Mouse (Mus musculus): ENCODE results near the gene Borcs8. TPM values are rescaled to one million over a fixed set of nuclear protein-coding genes. Genes with fewer than 3 reads are reported as not detected.

The Borcs8 gene
- polyA plus RNA-seq, 1 experiment from 2014 or later, result 49.6 TPM

DNA sequence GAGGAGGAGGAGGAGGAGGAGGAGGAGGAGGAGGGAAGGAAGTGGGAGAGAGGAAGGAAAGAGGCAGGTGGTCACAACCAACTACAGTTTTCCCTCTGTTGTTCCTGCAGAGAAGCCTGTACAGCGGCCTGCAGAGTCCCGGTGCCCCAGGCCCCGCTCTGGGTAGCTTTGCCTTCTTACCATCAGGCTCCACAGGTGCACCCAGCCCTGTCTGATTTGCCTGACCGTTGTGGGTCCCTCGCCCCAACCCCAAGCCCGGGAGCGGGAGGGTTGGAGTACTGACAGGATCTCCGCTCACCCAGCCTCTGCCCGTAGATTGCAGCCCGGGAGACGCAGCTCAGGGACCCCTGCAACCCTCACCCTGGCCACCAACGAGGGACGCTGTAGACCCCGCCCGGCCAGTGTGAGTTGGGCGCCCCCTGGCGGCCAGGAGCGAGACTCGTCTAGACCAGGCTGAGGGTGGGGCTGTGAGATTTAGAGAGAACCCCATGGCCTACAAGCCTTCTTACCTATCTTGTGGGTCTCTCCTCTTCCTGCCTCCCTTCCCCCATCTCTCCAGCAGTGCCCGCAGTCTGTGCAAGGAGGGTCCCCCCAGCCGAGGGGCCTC lies 27.3 kb downstream of the Borcs8 start:
- H3K27ac ChIP-seq (ENCODE audit: low read depth, low read length), result no peak overlapping the region
- no peaks in the 10 kb centered on the region for H3K36me3 ChIP-seq (ENCODE audit: control insufficient read depth, insufficient read depth, low read length)
- no peaks in the 10 kb centered on the region for H3K4me1 ChIP-seq (ENCODE audit: control insufficient read depth, insufficient read depth, low read length)
- ATAC-seq (ENCODE audit: low FRiP score, low TSS enrichment), result peak; percentile 91
- WGBS, result 2% methylated on average over 21 of the region's 21 CpGs
- peak overlapping the region; percentile 16; the same call in 1 of the 2 replicates for H3K4me3 ChIP-seq (ENCODE audit: low read length)
- H3K4me2 ChIP-seq (replicated peaks; ENCODE audit: low read depth, low read length), result peak overlapping the region; percentile 41
- H3K9ac ChIP-seq (ENCODE audit: low read depth, low read length), result 0 out of 2 replicates have a peak overlapping the region, but pooled peaks have one; percentile 8
- no peaks in the 10 kb centered on the region for H3K9me3 ChIP-seq (ENCODE audit: control insufficient read depth, low read length)
- no peaks in the 10 kb centered on the region; the same call in 1 of the 2 replicates for H3K27me3 ChIP-seq (ENCODE audit: control insufficient read depth, insufficient read depth, low read length)

DNA sequence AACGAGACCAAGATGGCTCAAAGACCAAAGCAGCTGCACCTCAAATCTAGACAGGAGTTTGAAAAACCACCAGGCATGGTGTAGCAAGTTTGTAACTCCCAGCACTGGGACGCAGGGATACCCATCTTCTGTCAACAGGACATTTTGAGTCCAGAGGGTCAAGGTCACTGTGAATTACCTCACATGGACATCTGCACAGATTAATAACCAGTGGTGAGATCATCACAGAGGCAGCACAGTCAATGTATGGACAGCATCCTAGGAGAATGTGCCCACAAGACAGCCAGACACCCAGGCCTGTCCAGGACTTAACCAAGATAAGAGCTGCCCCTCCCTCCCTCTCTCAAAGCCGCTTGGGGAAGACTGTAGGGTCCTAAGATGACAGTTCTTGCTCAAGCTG lies 30.8 kb downstream of the Borcs8 start:
- H3K36me3 ChIP-seq (ENCODE audit: control insufficient read depth, insufficient read depth, low read length), result 0 out of 2 replicates have a peak, but pooled peaks cover 3% of the 10 kb centered on the region
- H3K9me3 ChIP-seq (ENCODE audit: control insufficient read depth, low read length), result no peaks in the 10 kb centered on the region
- no peak overlapping the region for H3K27ac ChIP-seq (ENCODE audit: low read depth, low read length)
- ATAC-seq (ENCODE audit: low FRiP score, low TSS enrichment), result no peak
- H3K4me1 ChIP-seq (ENCODE audit: control insufficient read depth, insufficient read depth, low read length), result peaks cover 6% of the 10 kb centered on the region; the same call in 1 of the 2 replicates
- H3K4me3 ChIP-seq (ENCODE audit: low read length), result no peak overlapping the region
- no peak overlapping the region for H3K9ac ChIP-seq (ENCODE audit: low read depth, low read length)
- WGBS, result 82% methylated on average over 3 of the region's 3 CpGs
- no peaks in the 10 kb centered on the region; the same call in 1 of the 2 replicates for H3K27me3 ChIP-seq (ENCODE audit: control insufficient read depth, insufficient read depth, low read length)
- H3K4me2 ChIP-seq (replicated peaks; ENCODE audit: low read depth, low read length), result no peak overlapping the region

DNA sequence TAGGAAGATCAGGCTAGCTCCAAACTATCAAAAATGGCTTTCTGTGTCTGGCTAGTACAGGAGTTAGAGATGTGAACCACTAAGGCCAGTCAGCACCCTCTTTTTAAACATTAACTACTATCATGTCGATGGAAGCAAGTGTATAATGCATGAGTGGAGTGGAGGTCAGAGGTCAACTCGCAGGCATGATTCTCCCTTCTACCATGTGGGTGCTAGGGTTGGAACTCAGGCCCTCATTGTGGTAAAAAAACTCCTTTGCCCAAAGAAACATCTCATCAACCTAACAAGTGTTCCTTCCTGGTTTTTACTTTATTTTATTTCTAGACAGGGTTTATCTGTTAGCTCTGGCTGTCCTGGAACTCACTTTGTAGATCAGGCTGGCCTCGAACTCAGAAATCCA lies 31.4 kb downstream of the Borcs8 start:
- Histone ChIP-seq H3K4me1 (ENCODE audit: control insufficient read depth, insufficient read depth, low read length) (peaks cover 6% of the 10 kb centered on the region; the same call in 1 of the 2 replicates), H3K4me3 (ENCODE audit: low read length) (no peak overlapping the region), H3K9me3 (ENCODE audit: control insufficient read depth, low read length) (no peaks in the 10 kb centered on the region), H3K4me2 (replicated peaks; ENCODE audit: low read depth, low read length) (no peak overlapping the region), H3K27ac (ENCODE audit: low read depth, low read length) (no peak overlapping the region), H3K9ac (ENCODE audit: low read depth, low read length) (no peak overlapping the region), H3K36me3 (ENCODE audit: control insufficient read depth, insufficient read depth, low read length) (peaks cover 3% of the 10 kb centered on the region; the same call in 1 of the 2 replicates), H3K27me3 (ENCODE audit: control insufficient read depth, insufficient read depth, low read length) (no peaks in the 10 kb centered on the region; the same call in 1 of the 2 replicates)
- 70% methylated on average over 3 of the region's 3 CpGs for WGBS
- ATAC-seq (ENCODE audit: low FRiP score, low TSS enrichment), result no peak

DNA sequence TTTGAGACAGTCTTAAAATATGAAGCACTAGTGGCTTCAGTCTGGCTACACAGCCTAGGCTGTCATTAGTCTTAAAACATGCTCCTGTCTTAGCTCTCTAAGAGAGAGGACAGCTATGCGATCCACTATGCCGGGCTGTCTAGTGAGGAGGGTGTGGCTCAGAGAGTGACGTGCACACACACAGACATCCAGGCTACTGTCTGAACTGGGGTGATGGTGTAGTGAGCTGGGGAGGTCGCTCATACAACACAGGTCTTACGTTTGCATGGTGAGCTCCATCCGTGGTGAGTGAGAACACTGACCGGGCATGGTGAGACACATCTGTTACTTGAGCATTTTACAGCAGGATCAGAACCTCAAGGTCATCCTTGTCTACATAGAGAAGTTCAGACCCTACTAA lies 31.9 kb downstream of the Borcs8 start:
- no peak overlapping the region for H3K27ac ChIP-seq (ENCODE audit: low read depth, low read length)
- 79% methylated on average over 7 of the region's 7 CpGs for WGBS

DNA sequence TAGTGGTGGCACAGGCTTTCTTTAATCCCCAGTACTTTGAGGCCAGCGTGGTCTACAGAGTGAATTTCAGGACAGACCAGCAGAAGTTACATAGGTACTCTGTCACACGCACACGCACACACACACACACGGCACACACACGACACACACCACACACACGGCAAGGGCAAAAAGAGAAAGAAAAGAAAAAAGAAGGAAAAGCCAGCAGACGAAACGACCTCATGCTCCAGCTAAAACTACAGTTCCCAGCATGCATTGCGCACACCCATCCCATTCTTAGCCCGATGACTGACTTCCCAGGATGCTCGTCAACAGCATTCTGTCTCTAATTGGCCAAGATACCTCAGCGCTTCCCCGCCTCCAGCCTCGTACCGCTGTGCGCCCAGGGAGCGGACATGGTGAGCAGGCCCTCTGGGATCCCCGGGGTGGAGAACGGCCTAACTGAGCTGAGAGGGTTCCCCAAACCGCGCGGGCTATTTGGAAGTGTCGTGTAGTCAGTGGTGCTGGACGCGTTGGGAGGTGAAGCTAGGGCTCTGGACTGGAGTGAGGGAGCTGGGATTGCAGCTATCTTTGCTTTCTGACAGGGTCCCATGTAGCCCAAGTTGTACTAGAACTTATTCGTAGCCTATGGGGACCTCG lies 32.9 kb downstream of the Borcs8 start, which contains the start of gene Tmem161a:
Gene Tmem161a (plus strand): TSS at position 314 of the 639 bp plus-strand sequence.
- peak within 1 kb of the TSS; percentile 67 for H3K4me3 ChIP-seq (ENCODE audit: low read length)
- H3K27me3 ChIP-seq (ENCODE audit: control insufficient read depth, insufficient read depth, low read length), result no peaks in the 10 kb centered on the region; the same call in 1 of the 2 replicates
- 2% methylated on average over 27 of the region's 27 CpGs for WGBS
- peaks cover 8% of the 10 kb centered on the region; the same call in 1 of the 2 replicates for H3K36me3 ChIP-seq (ENCODE audit: control insufficient read depth, insufficient read depth, low read length)
- H3K4me2 ChIP-seq (replicated peaks; ENCODE audit: low read depth, low read length), result peak within 1 kb of the TSS; percentile 50
- H3K4me1 ChIP-seq (ENCODE audit: control insufficient read depth, insufficient read depth, low read length), result peaks cover 6% of the 10 kb centered on the region; the same call in 1 of the 2 replicates
- H3K27ac ChIP-seq (ENCODE audit: low read depth, low read length), result 0 out of 2 replicates have a peak within 1 kb of the TSS, but pooled peaks have one; percentile 1
- H3K9me3 ChIP-seq (ENCODE audit: control insufficient read depth, low read length), result no peaks in the 10 kb centered on the region
- peak; percentile 97 for ATAC-seq (ENCODE audit: low FRiP score, low TSS enrichment)
- H3K9ac ChIP-seq (ENCODE audit: low read depth, low read length), result peak within 1 kb of the TSS; percentile 80

More for the DNA sequence above, 31.9 kb downstream of the Borcs8 start:
- no peak overlapping the region for H3K9ac ChIP-seq (ENCODE audit: low read depth, low read length)
- H3K36me3 ChIP-seq (ENCODE audit: control insufficient read depth, insufficient read depth, low read length), result peaks cover 3% of the 10 kb centered on the region; the same call in 1 of the 2 replicates
- no peaks in the 10 kb centered on the region for H3K9me3 ChIP-seq (ENCODE audit: control insufficient read depth, low read length)
- no peak for ATAC-seq (ENCODE audit: low FRiP score, low TSS enrichment)
- no peaks in the 10 kb centered on the region; the same call in 1 of the 2 replicates for H3K27me3 ChIP-seq (ENCODE audit: control insufficient read depth, insufficient read depth, low read length)
- H3K4me3 ChIP-seq (ENCODE audit: low read length), result no peak overlapping the region
- H3K4me2 ChIP-seq (replicated peaks; ENCODE audit: low read depth, low read length), result no peak overlapping the region
- peaks cover 6% of the 10 kb centered on the region; the same call in 1 of the 2 replicates for H3K4me1 ChIP-seq (ENCODE audit: control insufficient read depth, insufficient read depth, low read length)

DNA sequence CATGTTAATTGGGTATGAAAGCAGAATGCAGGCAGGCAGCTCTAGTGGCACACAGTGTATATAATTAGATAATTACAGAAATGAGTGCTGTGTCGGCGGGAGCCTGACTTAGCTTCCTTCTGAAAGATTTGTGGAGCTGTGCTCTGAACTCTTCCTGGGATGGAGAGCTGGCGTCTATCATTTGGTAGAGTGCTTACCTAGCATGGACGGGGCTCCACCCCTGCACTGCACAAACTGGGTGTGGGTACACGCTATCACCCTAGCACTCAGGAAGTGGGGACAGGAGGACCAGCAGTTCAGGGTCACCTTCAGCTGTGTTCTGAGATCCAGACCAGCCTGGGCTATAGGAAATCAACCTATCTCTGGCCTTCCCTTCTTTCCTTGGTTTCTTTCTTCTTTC lies 34.0 kb downstream of the Borcs8 start:
- Histone ChIP-seq H3K27ac (ENCODE audit: low read depth, low read length) (no peak overlapping the region), H3K36me3 (ENCODE audit: control insufficient read depth, insufficient read depth, low read length) (peaks cover 16% of the 10 kb centered on the region; the same call in 1 of the 2 replicates), H3K27me3 (ENCODE audit: control insufficient read depth, insufficient read depth, low read length) (no peaks in the 10 kb centered on the region), H3K4me1 (ENCODE audit: control insufficient read depth, insufficient read depth, low read length) (peaks cover 6% of the 10 kb centered on the region; the same call in 1 of the 2 replicates), H3K4me2 (replicated peaks; ENCODE audit: low read depth, low read length) (peak overlapping the region; percentile 50; the same call in 1 of the 2 replicates), H3K9ac (ENCODE audit: low read depth, low read length) (no peak overlapping the region), H3K9me3 (ENCODE audit: control insufficient read depth, low read length) (no peaks in the 10 kb centered on the region), H3K4me3 (ENCODE audit: low read length) (no peak overlapping the region; the same call in 1 of the 2 replicates)
- ATAC-seq (ENCODE audit: low FRiP score, low TSS enrichment), result no peak
- WGBS, result 80% methylated on average over 5 of the region's 5 CpGs

DNA sequence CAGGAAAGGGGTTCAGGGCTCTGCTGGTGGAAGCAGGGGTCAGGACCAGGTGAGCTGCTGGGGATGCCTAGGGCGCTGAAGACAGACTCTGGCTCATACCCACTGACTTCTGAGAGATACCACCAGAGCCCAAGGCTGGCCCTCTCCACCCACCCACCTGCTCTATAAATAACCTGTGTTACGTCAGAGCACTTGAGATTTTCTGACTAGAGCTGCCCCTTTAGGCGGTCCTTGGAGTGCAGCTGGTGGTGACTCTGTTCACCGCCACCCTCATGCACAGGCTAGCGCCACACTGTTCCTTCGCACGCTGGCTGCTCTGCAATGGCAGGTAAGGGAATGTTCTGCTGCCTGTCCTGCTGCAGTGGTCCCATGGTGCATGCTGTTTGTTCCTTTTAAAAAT lies 34.8 kb downstream of the Borcs8 start:
- Histone ChIP-seq H3K4me1 (ENCODE audit: control insufficient read depth, insufficient read depth, low read length) (peaks cover 6% of the 10 kb centered on the region; the same call in 1 of the 2 replicates), H3K4me3 (ENCODE audit: low read length) (no peak overlapping the region), H3K9me3 (ENCODE audit: control insufficient read depth, low read length) (no peaks in the 10 kb centered on the region), H3K36me3 (ENCODE audit: control insufficient read depth, insufficient read depth, low read length) (peaks cover 21% of the 10 kb centered on the region), H3K27me3 (ENCODE audit: control insufficient read depth, insufficient read depth, low read length) (no peaks in the 10 kb centered on the region), H3K27ac (ENCODE audit: low read depth, low read length) (no peak overlapping the region), H3K9ac (ENCODE audit: low read depth, low read length) (no peak overlapping the region), H3K4me2 (replicated peaks; ENCODE audit: low read depth, low read length) (no peak overlapping the region)
- WGBS, result 88% methylated on average over 7 of the region's 7 CpGs
- no peak for ATAC-seq (ENCODE audit: low FRiP score, low TSS enrichment)

DNA sequence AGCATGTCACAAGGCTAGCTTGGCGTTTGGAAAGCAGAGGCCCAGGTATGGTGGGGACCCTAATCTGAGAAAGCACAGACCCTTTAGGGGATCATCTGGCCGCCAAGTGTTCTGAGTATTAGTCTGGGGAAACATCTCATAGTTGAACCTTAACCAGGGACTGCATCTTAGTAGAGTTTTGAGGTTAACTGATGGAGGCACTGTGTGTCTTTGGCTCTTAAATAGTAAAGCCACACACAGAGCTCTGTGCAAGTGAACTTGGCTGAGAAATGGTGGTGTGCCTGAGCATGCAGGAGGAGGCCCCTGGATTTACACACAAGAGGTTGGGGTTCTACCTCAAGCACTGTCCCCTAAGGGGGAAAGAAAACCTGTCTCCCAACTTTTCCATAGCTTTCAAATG lies 38.9 kb downstream of the Borcs8 start:
- Histone ChIP-seq H3K27me3 (ENCODE audit: control insufficient read depth, insufficient read depth, low read length) (no peaks in the 10 kb centered on the region), H3K27ac (ENCODE audit: low read depth, low read length) (no peak overlapping the region), H3K9me3 (ENCODE audit: control insufficient read depth, low read length) (no peaks in the 10 kb centered on the region), H3K4me3 (ENCODE audit: low read length) (no peak overlapping the region), H3K9ac (ENCODE audit: low read depth, low read length) (no peak overlapping the region), H3K4me1 (ENCODE audit: control insufficient read depth, insufficient read depth, low read length) (peaks cover 3% of the 10 kb centered on the region; the same call in 1 of the 2 replicates), H3K36me3 (ENCODE audit: control insufficient read depth, insufficient read depth, low read length) (peaks cover 45% of the 10 kb centered on the region), H3K4me2 (replicated peaks; ENCODE audit: low read depth, low read length) (no peak overlapping the region)
- WGBS, result 90% methylated on average over 2 of the region's 2 CpGs
- ATAC-seq (ENCODE audit: low FRiP score, low TSS enrichment), result no peak

DNA sequence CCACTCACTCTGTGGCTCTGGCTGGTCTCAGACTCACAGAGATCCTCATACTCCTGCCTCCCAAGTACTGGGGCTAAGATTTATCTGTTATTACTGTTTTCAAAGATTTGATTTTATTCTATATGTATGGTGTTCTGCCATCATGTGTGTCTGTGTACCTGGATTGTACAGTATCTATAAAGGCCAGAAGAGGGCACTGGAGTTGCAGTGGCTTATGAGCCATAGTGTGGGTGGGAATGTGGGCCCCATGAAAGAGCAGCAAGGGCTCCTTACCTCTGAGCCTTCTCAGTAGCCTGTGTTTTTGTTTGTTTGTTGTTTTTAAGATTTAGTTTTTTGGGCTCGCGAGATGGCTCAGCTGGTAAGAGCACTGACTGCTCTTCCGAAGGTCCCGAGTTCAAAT lies 39.8 kb downstream of the Borcs8 start:
- H3K36me3 ChIP-seq (ENCODE audit: control insufficient read depth, insufficient read depth, low read length), result peaks cover 45% of the 10 kb centered on the region
- no peak overlapping the region for H3K9ac ChIP-seq (ENCODE audit: low read depth, low read length)
- no peak overlapping the region for H3K4me3 ChIP-seq (ENCODE audit: low read length)
- no peak overlapping the region for H3K4me2 ChIP-seq (replicated peaks; ENCODE audit: low read depth, low read length)
- no peak overlapping the region for H3K27ac ChIP-seq (ENCODE audit: low read depth, low read length)
- 94% methylated on average over 4 of the region's 4 CpGs for whole genome bisulfite sequencing
- no peaks in the 10 kb centered on the region for H3K27me3 ChIP-seq (ENCODE audit: control insufficient read depth, insufficient read depth, low read length)
- no peaks in the 10 kb centered on the region for H3K4me1 ChIP-seq (ENCODE audit: control insufficient read depth, insufficient read depth, low read length)
- no peaks in the 10 kb centered on the region for H3K9me3 ChIP-seq (ENCODE audit: control insufficient read depth, low read length)
- no peak for ATAC-seq (ENCODE audit: low FRiP score, low TSS enrichment)
